Mouse (Mus musculus) naive thymus-derived CD4-positive, alpha-beta T cell, adult 2 months (primary cell): ENCODE measurements around the gene Pde7b.

Experiments
- DNase-seq: peaks from one replicate; pipeline ENCODE4 v3.0.0-alpha.2; 2011; ENCODE audit warnings: low read depth

Pde7b gene

GRCm38 (mm10) chr10:20724906-20725305 lies at the start of gene Pde7b:
TSS of gene Pde7b (minus strand) at chr10:20725078.
- DNase-seq: peak; percentile 29

- no peak for DNase-seq
Measured at GRCm38 (mm10) chr10:20772056-20772455, 47.2 kb upstream of the Pde7b start.

- DNase-seq: no peak
Measured at GRCm38 (mm10) chr10:20770418-20770888, 45.6 kb upstream of the Pde7b start.

- no peak for DNase-seq
Measured at GRCm38 (mm10) chr10:20769557-20770417, 44.9 kb upstream of the Pde7b start.

- DNase-seq: no peak
Measured at GRCm38 (mm10) chr10:20764352-20764751, 39.5 kb upstream of the Pde7b start.

GRCm38 (mm10) chr10:20758939-20759338 lies 34.1 kb upstream of the Pde7b start:
- DNase-seq: no peak

GRCm38 (mm10) chr10:20758259-20758658 lies 33.4 kb upstream of the Pde7b start:
- no peak for DNase-seq

GRCm38 (mm10) chr10:20756219-20756618 lies 31.3 kb upstream of the Pde7b start:
- DNase-seq: no peak

- no peak for DNase-seq
Measured at GRCm38 (mm10) chr10:20752883-20753282, 28.0 kb upstream of the Pde7b start.

GRCm38 (mm10) chr10:20750642-20751251 lies 25.9 kb upstream of the Pde7b start:
- no peak for DNase-seq

- no peak for DNase-seq
Measured at GRCm38 (mm10) chr10:20748938-20749337, 24.1 kb upstream of the Pde7b start.

GRCm38 (mm10) chr10:20747229-20747628 lies 22.4 kb upstream of the Pde7b start:
- DNase-seq: no peak

- no peak for DNase-seq
Measured at GRCm38 (mm10) chr10:20739801-20740200, 14.9 kb upstream of the Pde7b start.

GRCm38 (mm10) chr10:20737146-20737545 lies 12.3 kb upstream of the Pde7b start:
- no peak for DNase-seq

- DNase-seq: no peak
Measured at GRCm38 (mm10) chr10:20735775-20736449, 11.0 kb upstream of the Pde7b start.

GRCm38 (mm10) chr10:20733576-20733975 lies 8.7 kb upstream of the Pde7b start:
- DNase-seq: no peak

- DNase-seq: no peak
Measured at GRCm38 (mm10) chr10:20732180-20732579, 7.3 kb upstream of the Pde7b start.

- no peak for DNase-seq
Measured at GRCm38 (mm10) chr10:20730034-20730433, 5.2 kb upstream of the Pde7b start.

GRCm38 (mm10) chr10:20725384-20725983 lies 606 bp upstream of the Pde7b start:
- DNase-seq: no peak

- DNase-seq: peak; percentile 8
Measured at GRCm38 (mm10) chr10:20724451-20724850, 427 bp downstream of the Pde7b start.

GRCm38 (mm10) chr10:20723962-20724361 lies 916 bp downstream of the Pde7b start:
- DNase-seq: no peak

- DNase-seq: no peak
Measured at GRCm38 (mm10) chr10:20723521-20723915, 1.4 kb downstream of the Pde7b start.
